Mouse (Mus musculus): ENCODE results near the gene Rnf20.
"Not testable (repeated sequence)": the region's sequence is repeated elsewhere in the genome, so short reads cannot be mapped to it uniquely, and the experiment has no call there.

Gene Rnf20

GRCm38 (mm10) chr4:49631319-49632138, at the start of gene Rnf20:
Gene Rnf20, plus strand, starts transcription at chr4:49632006.
- DNase-seq (ENCODE audit: extremely low spot score, low read depth, low spot score) = peak; percentile 92

GRCm38 (mm10) chr4:49583965-49584831, 47.6 kb upstream of the Rnf20 start:
- no peak for DNase-seq (ENCODE audit: extremely low spot score, low read depth, low spot score)

GRCm38 (mm10) chr4:49585524-49586101, 46.2 kb upstream of the Rnf20 start:
- no peak for DNase-seq (ENCODE audit: extremely low spot score, low read depth, low spot score)

GRCm38 (mm10) chr4:49586811-49587210, 45.0 kb upstream of the Rnf20 start:
- no peak for DNase-seq (ENCODE audit: extremely low spot score, low read depth, low spot score)

GRCm38 (mm10) chr4:49590152-49590551, 41.7 kb upstream of the Rnf20 start:
- no peak for DNase-seq (ENCODE audit: extremely low spot score, low read depth, low spot score)

GRCm38 (mm10) chr4:49596846-49597182, 35.0 kb upstream of the Rnf20 start:
- no peak for DNase-seq (ENCODE audit: extremely low spot score, low read depth, low spot score)

- DNase-seq (ENCODE audit: extremely low spot score, low read depth, low spot score) = no peak
These were observed 34.4 kb upstream of the Rnf20 start, which contains the start of gene Tmem246 for GRCm38 (mm10) chr4:49597183-49598100. Gene Tmem246, minus strand, starts transcription at chr4:49597876.

- no peak for DNase-seq (ENCODE audit: extremely low spot score, low read depth, low spot score)
These were observed 28.6 kb upstream of the Rnf20 start for GRCm38 (mm10) chr4:49603161-49603560.

GRCm38 (mm10) chr4:49604016-49604546, 27.7 kb upstream of the Rnf20 start:
- DNase-seq (ENCODE audit: extremely low spot score, low read depth, low spot score) = no peak

- no peak for DNase-seq (ENCODE audit: extremely low spot score, low read depth, low spot score)
These were observed 27.2 kb upstream of the Rnf20 start for GRCm38 (mm10) chr4:49604616-49605015.

- DNase-seq (ENCODE audit: extremely low spot score, low read depth, low spot score) = no peak
These were observed 26.3 kb upstream of the Rnf20 start for GRCm38 (mm10) chr4:49605459-49605858.

- DNase-seq (ENCODE audit: extremely low spot score, low read depth, low spot score) = no peak
These were observed 14.9 kb upstream of the Rnf20 start for GRCm38 (mm10) chr4:49616924-49617323.

GRCm38 (mm10) chr4:49619861-49620260, 11.9 kb upstream of the Rnf20 start:
- DNase-seq (ENCODE audit: extremely low spot score, low read depth, low spot score) = not testable (repeated sequence)

GRCm38 (mm10) chr4:49622272-49622671, 9.5 kb upstream of the Rnf20 start:
- no peak for DNase-seq (ENCODE audit: extremely low spot score, low read depth, low spot score)

- no peak for DNase-seq (ENCODE audit: extremely low spot score, low read depth, low spot score)
These were observed 7.9 kb upstream of the Rnf20 start for GRCm38 (mm10) chr4:49623916-49624315.

GRCm38 (mm10) chr4:49624969-49625368, 6.8 kb upstream of the Rnf20 start:
- DNase-seq (ENCODE audit: extremely low spot score, low read depth, low spot score) = not testable (repeated sequence)

GRCm38 (mm10) chr4:49626973-49627372, 4.8 kb upstream of the Rnf20 start:
- DNase-seq (ENCODE audit: extremely low spot score, low read depth, low spot score) = peak; percentile 56

GRCm38 (mm10) chr4:49628941-49629340, 2.9 kb upstream of the Rnf20 start:
- DNase-seq (ENCODE audit: extremely low spot score, low read depth, low spot score) = no peak

GRCm38 (mm10) chr4:49632139-49632481, 304 bp downstream of the Rnf20 start:
- no peak for DNase-seq (ENCODE audit: extremely low spot score, low read depth, low spot score)

GRCm38 (mm10) chr4:49637821-49638220, 6.0 kb downstream of the Rnf20 start:
- DNase-seq (ENCODE audit: extremely low spot score, low read depth, low spot score) = no peak

Measured in hindlimb bud, embryonic 11.5 days (tissue).